Mouse (Mus musculus) neural tube, embryonic 14.5 days (tissue): Measurements from ENCODE around the gene Cldn7. TPM values are rescaled to one million over a fixed set of nuclear protein-coding genes. Genes with fewer than 3 reads are reported as not detected.

Source experiments
- ATAC-seq: fragments of 200-750 bp; cut with Nextera tagmentation; 2 replicates; pipeline ENCODE4 v1.8.0; 2017; ENCODE audit warnings: low read depth, mild to moderate bottlenecking, moderate TSS enrichment, moderate library complexity
- H3K27ac ChIP-seq: fragments of 300-500 bp; sonication (generic); 2 replicates; pipeline ENCODE4 v1.5.1; 2014; ENCODE audit warnings: low read depth, mild to moderate bottlenecking, control low read depth, low read length, moderate library complexity, mixed read lengths
- H3K27me3 ChIP-seq: fragments of 300-500 bp; sonication (generic); 2 replicates; pipeline ENCODE4 v1.6.1; 2014; ENCODE audit warnings: low read length; ENCODE audit not compliant: control insufficient read depth, insufficient read depth
- H3K36me3 ChIP-seq: fragments of 300-500 bp; sonication (generic); 2 replicates; pipeline ENCODE4 v1.6.1; 2014; ENCODE audit warnings: low read length, mixed read lengths; ENCODE audit not compliant: control insufficient read depth, insufficient read depth
- H3K4me1 ChIP-seq: fragments of 300-500 bp; sonication (generic); 2 replicates; pipeline ENCODE4 v1.6.1; 2014; ENCODE audit warnings: low read length; ENCODE audit not compliant: control insufficient read depth, insufficient read depth
- H3K4me2 ChIP-seq: fragments of 300-500 bp; sonication (generic); 2 replicates; pipeline ENCODE4 v1.6.1; 2014; ENCODE audit warnings: mild to moderate bottlenecking, low read depth, low read length, control low read depth
- H3K4me3 ChIP-seq: fragments of 300-500 bp; sonication (generic); 2 replicates; pipeline ENCODE4 v1.5.1; 2014; ENCODE audit warnings: low read depth, low read length, control low read depth, mixed read lengths
- H3K9ac ChIP-seq: fragments of 300-500 bp; sonication (generic); replicated peaks from 2 replicates; pipeline ENCODE4 v1.6.1; 2014; ENCODE audit warnings: low read depth, mild to moderate bottlenecking, control low read depth, low read length, mixed read lengths
- H3K9me3 ChIP-seq: fragments of 300-500 bp; sonication (generic); 2 replicates; pipeline ENCODE4 v1.6.1; 2016; ENCODE audit warnings: low read length; ENCODE audit not compliant: control insufficient read depth
- WGBS: fragments of 180-500 bp; shearing (Covaris S2); extraction: QIAGEN DNeasy Blood & Tissue Kit; methylation state at CpG from one replicate; pipeline ENCODE4 v1.1.7; 2014; 5-methylcytosine and 5-hydroxymethylcytosine counted together
- polyA plus RNA-seq: library from polyadenylated mRNA; unstranded; fragments of >200 nt; fragmentation: Nextera tagmentation; extraction: Ambion mirVana; gene quantifications from 2 replicates; pipeline ENCODE4 v1.2.1, GENCODE M21; 2014

Gene Cldn7
- polyA plus RNA-seq, 1 experiment from 2014 or later, result 0.33 TPM

DNA sequence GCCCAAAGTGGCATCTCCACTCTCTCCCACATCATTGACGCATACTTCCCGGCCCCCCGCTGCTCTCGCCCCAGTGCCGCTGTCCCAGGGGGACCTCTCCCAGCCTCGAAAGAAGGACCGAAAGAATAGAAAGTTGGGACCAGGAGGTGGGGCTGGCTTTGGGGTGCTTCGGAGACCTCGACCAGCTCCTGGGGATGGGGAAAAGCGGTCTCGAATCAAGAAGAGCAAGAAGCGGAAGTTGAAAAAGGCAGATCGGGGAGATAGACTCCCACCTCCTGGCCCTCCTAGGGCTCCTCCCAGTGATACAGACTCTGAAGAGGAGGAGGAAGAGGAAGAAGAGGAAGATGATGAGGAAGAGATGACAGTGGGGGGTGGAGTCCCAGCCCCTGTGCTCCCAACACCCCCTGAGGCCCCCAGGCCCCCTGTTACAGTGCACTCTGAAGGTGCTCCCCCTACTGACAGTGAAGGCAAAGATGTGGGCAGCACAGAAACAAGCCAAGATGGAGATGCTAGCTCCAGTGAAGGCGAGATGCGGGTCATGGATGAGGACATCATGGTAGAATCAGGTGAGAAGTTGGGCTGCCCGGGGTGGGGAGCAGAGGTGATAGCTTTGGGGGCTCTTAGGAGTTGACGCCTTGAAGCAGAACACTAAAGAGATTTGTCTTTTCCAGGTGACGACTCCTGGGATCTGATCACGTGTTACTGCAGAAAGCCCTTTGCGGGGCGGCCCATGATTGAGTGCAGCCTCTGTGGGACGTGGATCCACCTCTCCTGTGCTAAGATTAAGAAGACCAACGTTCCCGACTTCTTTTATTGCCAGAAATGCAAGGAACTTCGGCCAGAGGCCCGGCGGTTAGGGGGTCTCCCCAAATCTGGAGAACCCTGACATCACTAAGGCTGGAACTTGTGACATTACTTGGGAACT lies 34.2 kb downstream of the Cldn7 start:
- WGBS, result 94% methylated on average over 27 of the region's 27 CpGs
- no peak overlapping the region for H3K4me2 ChIP-seq
- no peaks in the 10 kb centered on the region for H3K9me3 ChIP-seq
- no peak for ATAC-seq
- no peak overlapping the region for H3K27ac ChIP-seq
- peaks cover 27% of the 10 kb centered on the region for H3K36me3 ChIP-seq
- peaks cover 35% of the 10 kb centered on the region for H3K4me1 ChIP-seq
- no peaks in the 10 kb centered on the region for H3K27me3 ChIP-seq
- H3K9ac ChIP-seq, result no peak overlapping the region
- no peak overlapping the region for H3K4me3 ChIP-seq

DNA sequence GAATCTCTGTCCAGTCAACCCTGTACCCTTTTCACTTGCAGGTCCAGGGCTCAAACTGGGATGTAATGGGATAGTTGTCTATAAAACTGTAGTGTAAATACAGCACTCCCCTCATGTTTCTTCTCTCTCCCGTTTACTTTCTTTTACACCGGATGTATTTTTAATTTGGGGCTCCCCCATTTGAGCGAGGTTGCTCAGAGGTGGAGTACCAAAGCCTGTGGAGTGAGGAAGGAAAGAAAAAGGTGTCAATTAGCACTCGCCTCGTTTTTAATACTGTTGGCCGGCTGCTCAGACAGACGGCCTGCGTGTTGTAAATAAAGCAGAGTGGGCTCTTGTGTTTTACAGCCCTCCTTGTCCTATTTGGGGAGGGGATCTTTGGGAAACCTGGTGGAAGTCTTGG lies 35.1 kb downstream of the Cldn7 start:
- no peak overlapping the region for H3K27ac ChIP-seq
- H3K36me3 ChIP-seq, result peaks cover 19% of the 10 kb centered on the region
- no peak overlapping the region for H3K4me3 ChIP-seq
- H3K27me3 ChIP-seq, result no peaks in the 10 kb centered on the region
- H3K4me1 ChIP-seq, result peaks cover 35% of the 10 kb centered on the region
- H3K9me3 ChIP-seq, result no peaks in the 10 kb centered on the region
- no peak overlapping the region for H3K9ac ChIP-seq
- peak overlapping the region; percentile 24; the same call in 1 of the 2 replicates for H3K4me2 ChIP-seq
- ATAC-seq, result no peak
- WGBS, result 75% methylated on average over 8 of the region's 8 CpGs

DNA sequence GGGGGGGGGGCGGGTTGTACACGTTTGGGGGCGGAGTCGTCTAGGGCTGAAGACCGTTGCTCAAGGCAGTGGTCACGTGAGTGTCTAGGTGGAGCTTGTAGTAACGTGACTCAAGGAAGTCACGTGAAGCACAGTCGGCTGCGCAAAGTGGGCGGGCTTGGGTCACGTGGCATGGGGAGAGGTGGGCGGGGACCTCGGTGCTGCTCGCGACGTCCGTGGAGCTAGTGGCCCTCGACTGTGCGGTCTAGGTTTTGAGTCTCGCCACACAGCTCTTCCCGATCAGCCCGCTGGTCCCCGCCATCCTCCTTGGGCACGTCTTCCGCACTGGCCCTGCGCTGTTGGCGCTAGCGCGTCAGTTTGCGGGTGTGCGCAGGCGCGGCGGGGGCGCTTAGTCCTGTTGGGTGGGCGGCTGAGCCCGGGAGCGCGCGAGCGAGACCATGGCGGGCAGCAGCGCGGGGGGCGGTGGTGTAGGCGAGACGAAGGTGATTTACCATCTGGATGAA lies 35.9 kb downstream of the Cldn7 start, which contains the start of gene Dvl2:
Dvl2 (plus strand) TSS at position 200 of the 503 bp plus-strand sequence.
- H3K9me3 ChIP-seq, result no peaks in the 10 kb centered on the region
- H3K4me1 ChIP-seq, result peaks cover 35% of the 10 kb centered on the region
- WGBS, result under 1% methylated on average over 41 of the region's 48 CpGs
- H3K36me3 ChIP-seq, result peaks cover 23% of the 10 kb centered on the region
- peak within 1 kb of the TSS; percentile 75 for H3K4me3 ChIP-seq
- ATAC-seq, result peak; percentile 61
- H3K9ac ChIP-seq, result peak within 1 kb of the TSS; percentile 69
- H3K27me3 ChIP-seq, result no peaks in the 10 kb centered on the region
- peak within 1 kb of the TSS; percentile 93 for H3K27ac ChIP-seq
- H3K4me2 ChIP-seq, result peak within 1 kb of the TSS; percentile 46

DNA sequence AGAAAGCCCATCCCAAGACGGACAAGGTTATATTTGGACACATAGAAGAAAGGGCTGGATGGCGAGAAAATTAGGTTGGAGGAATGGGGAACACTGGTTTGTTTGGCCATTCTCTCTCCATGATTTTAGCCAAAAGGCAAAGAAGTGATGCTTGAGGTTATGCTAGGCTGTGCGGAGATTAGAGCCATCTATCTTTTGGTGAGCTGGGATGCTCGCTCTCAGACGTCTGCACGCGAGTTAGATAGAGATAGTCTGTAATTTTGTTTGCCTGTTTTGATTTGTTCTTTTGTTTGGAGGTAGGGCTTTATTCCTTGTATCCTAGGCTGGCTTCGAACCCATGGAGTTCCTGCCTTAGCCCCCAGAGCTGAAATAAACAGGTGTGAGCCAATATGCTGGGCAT lies 36.6 kb downstream of the Cldn7 start:
- peak overlapping the region; percentile 93 for H3K27ac ChIP-seq
- no peaks in the 10 kb centered on the region for H3K9me3 ChIP-seq
- ATAC-seq, result no peak
- H3K4me3 ChIP-seq, result peak overlapping the region; percentile 75
- peak overlapping the region; percentile 46 for H3K4me2 ChIP-seq
- H3K4me1 ChIP-seq, result peaks cover 35% of the 10 kb centered on the region
- peak overlapping the region; percentile 69 for H3K9ac ChIP-seq
- WGBS, result 9% methylated on average over 8 of the region's 8 CpGs
- H3K36me3 ChIP-seq, result peaks cover 29% of the 10 kb centered on the region
- no peaks in the 10 kb centered on the region for H3K27me3 ChIP-seq

DNA sequence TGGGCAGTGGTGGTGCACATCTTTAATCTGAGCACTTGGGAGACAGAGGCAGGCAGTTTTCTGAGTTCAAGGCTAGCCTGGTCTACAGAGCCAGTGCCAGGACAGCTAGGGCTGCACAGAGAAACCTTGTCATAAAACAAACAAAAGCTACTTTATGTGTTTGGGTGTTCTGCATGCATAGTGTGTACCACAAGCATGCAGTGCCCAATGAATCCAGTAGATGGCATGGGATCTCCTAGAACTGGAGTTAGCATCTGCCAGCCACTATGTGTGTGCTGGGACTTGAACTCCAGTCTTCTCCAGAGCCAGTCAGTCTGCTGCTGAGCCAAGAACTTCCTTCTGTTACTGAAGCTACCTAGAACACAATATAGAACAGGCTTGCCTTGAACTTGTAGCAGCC lies 37.3 kb downstream of the Cldn7 start:
- H3K9me3 ChIP-seq, result no peaks in the 10 kb centered on the region
- ATAC-seq, result no peak
- peaks cover 36% of the 10 kb centered on the region for H3K36me3 ChIP-seq
- no peaks in the 10 kb centered on the region for H3K27me3 ChIP-seq
- H3K4me1 ChIP-seq, result peaks cover 35% of the 10 kb centered on the region
- no peak overlapping the region for H3K9ac ChIP-seq
- H3K27ac ChIP-seq, result no peak overlapping the region
- H3K4me2 ChIP-seq, result peak overlapping the region; percentile 46
- H3K4me3 ChIP-seq, result peak overlapping the region; percentile 75

DNA sequence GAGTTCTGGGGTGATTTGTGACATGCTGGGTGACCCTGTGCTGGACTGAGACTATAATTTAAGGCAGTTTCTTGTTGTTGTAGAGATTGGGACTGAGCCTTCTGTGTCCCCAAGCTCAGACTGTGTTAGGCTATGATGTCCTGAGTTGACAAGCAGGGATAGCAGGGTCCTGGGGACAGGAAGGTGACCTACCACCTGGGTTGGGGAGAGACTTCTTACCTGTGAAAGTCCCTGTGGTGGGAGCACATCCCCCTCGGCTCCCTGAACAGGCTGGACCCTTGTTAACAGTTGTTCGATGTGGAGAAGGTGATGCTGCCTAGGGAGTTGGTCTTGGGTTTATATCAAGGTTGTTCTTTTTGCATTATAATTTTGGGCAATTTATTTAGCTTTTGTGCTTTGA lies 37.9 kb downstream of the Cldn7 start:
- H3K27me3 ChIP-seq, result no peaks in the 10 kb centered on the region
- H3K4me2 ChIP-seq, result peak overlapping the region; percentile 46
- 90% methylated on average over 2 of the region's 2 CpGs for WGBS
- no peak for ATAC-seq
- no peaks in the 10 kb centered on the region for H3K9me3 ChIP-seq
- no peak overlapping the region for H3K4me3 ChIP-seq
- peaks cover 32% of the 10 kb centered on the region for H3K4me1 ChIP-seq
- H3K36me3 ChIP-seq, result peaks cover 42% of the 10 kb centered on the region
- H3K27ac ChIP-seq, result no peak overlapping the region
- H3K9ac ChIP-seq, result 0 out of 2 replicates have a peak overlapping the region, but pooled peaks have one; percentile 4

DNA sequence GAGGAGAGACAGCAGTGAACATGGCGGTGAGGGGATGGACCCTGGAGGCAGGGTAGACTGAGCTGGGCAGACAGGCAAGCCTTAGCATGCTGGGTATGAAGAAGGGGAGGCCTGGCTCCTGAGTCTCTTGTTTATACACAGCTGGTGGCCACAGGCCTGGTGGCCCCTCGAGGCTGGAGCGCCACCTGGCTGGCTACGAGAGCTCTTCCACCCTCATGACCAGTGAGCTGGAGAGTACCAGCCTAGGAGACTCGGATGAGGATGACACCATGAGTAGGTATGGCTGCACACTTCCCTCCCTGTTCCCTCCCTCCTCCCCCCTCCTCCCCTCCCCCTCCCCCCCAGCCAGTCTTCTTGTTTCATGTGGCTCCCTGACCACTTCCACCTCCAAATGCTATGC lies 40.9 kb downstream of the Cldn7 start:
- Histone ChIP-seq H3K27me3 (no peaks in the 10 kb centered on the region), H3K36me3 (peaks cover 54% of the 10 kb centered on the region)
- WGBS, result 72% methylated on average over 2 of the region's 5 CpGs

DNA sequence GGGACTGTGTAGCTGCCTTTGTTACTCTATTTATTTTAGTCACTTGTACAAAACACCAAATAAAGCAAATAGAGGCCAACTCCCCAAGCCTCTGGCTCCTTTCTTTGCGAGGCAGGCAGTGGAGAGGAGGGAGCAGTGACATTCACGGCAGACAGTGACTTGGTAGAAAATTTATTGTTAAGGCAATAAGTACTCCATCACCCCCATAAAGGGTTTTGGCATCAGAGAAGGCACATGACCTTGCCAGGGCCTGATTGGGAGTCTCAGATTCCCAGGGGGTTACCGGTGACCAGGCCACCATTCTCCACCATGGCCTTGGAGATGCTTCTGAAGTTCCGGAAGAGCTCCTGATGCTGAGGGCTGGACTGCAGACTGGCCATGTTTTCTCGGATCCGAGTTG lies 45.5 kb downstream of the Cldn7 start:
- ATAC-seq, result no peak

More for the DNA sequence above, 40.9 kb downstream of the Cldn7 start:
- Histone ChIP-seq H3K4me2 (no peak overlapping the region), H3K9ac (no peak overlapping the region), H3K4me1 (peaks cover 22% of the 10 kb centered on the region), H3K4me3 (no peak overlapping the region), H3K27ac (no peak overlapping the region), H3K9me3 (no peaks in the 10 kb centered on the region)
- ATAC-seq, result no peak

DNA sequence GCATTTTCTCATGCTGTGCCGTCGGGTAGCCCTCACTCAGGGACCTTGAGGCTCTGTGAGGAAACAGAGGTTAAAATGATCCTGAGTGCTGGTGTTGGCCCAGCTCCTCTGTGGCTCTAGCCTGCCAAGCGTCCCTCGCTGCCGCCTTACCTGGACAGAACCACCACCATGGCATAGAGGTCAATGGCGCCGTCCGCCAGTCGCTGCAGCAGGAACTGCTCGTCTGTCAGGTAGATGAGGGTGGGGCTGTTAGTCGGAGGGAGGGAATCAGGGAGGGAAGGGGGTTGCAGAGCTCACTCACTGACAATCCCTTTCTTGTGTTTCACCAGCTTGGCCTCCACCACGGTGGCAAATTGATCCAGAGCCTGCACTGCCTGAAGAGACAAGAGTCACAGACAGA lies 46.0 kb downstream of the Cldn7 start:
- WGBS, result 92% methylated on average over 12 of the region's 12 CpGs
- no peak for ATAC-seq
- no peak overlapping the region for H3K27ac ChIP-seq
- no peaks in the 10 kb centered on the region for H3K27me3 ChIP-seq
- no peak overlapping the region for H3K9ac ChIP-seq
- H3K4me3 ChIP-seq, result no peak overlapping the region
- H3K4me1 ChIP-seq, result peaks cover 3% of the 10 kb centered on the region; the same call in 1 of the 2 replicates
- no peak overlapping the region for H3K4me2 ChIP-seq
- H3K36me3 ChIP-seq, result peaks cover 71% of the 10 kb centered on the region
- H3K9me3 ChIP-seq, result no peaks in the 10 kb centered on the region

More for the DNA sequence above, 45.5 kb downstream of the Cldn7 start:
- Histone ChIP-seq H3K4me3 (no peak overlapping the region), H3K4me1 (peaks cover 3% of the 10 kb centered on the region; the same call in 1 of the 2 replicates), H3K36me3 (peaks cover 75% of the 10 kb centered on the region), H3K9me3 (no peaks in the 10 kb centered on the region), H3K4me2 (no peak overlapping the region), H3K9ac (no peak overlapping the region), H3K27ac (no peak overlapping the region), H3K27me3 (no peaks in the 10 kb centered on the region)
- 89% methylated on average over 6 of the region's 6 CpGs for WGBS
